Mouse (Mus musculus) small intestine, adult 2 months (tissue): ENCODE data around the gene Trmt112.

ENCODE experiments used
- CTCF ChIP-seq: fragments of 200-500 bp; IDR thresholded peaks from 2 replicates; pipeline ENCODE4 v1.5.1; 2012; ENCODE audit warnings: low read depth, mild to moderate bottlenecking, control low read depth, inconsistent platforms, low read length, moderate library complexity, mixed read lengths; ENCODE audit not compliant: insufficient replicate concordance, insufficient read length; ENCODE audit errors: extremely low read depth
- POLR2A ChIP-seq: fragments of 200-500 bp; IDR thresholded peaks from 2 replicates; pipeline ENCODE4 v1.6.1; 2012; ENCODE audit warnings: low read depth, mild to moderate bottlenecking, control low read depth, inconsistent platforms, low read length, moderate library complexity

DNA sequence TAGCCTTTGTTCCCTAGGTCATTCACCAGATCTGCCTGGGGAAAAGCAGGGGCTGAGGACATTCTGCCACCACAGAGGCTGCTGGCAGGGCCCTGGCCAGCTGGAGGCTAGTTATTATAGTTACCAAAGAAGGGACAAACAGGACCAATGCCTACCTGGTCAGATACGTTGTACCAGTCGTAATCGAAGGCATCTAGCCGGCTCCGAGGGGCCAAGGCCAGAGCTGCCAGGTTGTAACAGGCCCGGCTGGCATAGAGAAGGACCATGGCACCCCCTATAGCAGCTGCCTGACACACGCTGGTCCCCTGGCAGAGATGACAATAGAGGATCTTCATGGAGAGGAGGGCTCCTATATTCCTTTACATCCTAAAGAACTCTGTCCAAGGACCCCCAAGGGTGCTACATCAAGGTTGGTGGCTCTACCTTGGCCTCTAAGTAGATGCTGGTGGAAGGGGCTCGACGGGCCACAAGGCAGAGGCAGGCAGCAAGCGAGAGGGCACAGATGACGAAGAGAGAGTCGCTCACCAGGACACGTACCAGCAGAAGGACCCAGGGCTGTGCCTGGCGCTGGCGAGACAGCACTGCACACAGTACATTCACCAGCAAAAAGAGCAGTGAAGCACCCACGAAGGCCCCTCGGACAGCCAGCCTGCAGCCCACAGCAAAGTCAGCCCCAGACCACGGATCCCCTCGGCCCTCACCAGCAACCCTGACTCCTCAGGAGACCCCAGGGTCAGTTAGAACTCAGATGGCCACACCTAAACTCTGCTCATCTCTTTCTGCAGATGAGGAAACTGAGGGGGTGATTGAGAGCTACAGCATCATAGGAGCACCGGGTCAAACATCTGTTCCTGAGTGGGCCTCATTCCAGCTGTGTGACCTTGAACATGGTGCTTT is 29.9 kb downstream of the Trmt112 start:
- no peak for TF ChIP-seq CTCF
- TF ChIP-seq POLR2A = no peak
